Mouse (Mus musculus) cerebellum, adult 9-11 months (tissue): Measurements from ENCODE around the gene Adam21.
A peak's percentile ranks its signal among the peaks of the same experiment; 100 is the strongest.
"Not testable (repeated sequence)": the region's sequence is repeated elsewhere in the genome, so short reads cannot be mapped to it uniquely, and the experiment has no call there.

Source experiments
- DNase-seq: peaks from one replicate; pipeline ENCODE4 v3.0.0; 2022

Adam21 gene

GRCm38 (mm10) chr12:81568374-81568773, at the start of gene Adam21:
Gene Adam21, minus strand, starts transcription at chr12:81568474.
- no peak for DNase-seq

- DNase-seq: no peak
These were observed 48.7 kb upstream of the Adam21 start for GRCm38 (mm10) chr12:81616980-81617379.

GRCm38 (mm10) chr12:81615807-81616206, 47.5 kb upstream of the Adam21 start:
- DNase-seq: no peak

GRCm38 (mm10) chr12:81609445-81609844, 41.2 kb upstream of the Adam21 start:
- DNase-seq: no peak

- DNase-seq: no peak
These were observed 36.9 kb upstream of the Adam21 start for GRCm38 (mm10) chr12:81604995-81605784.

- no peak for DNase-seq
These were observed 28.4 kb upstream of the Adam21 start for GRCm38 (mm10) chr12:81596547-81597262.

- DNase-seq: peak; percentile 96
These were observed 26.8 kb upstream of the Adam21 start, which contains the start of gene Med6 for GRCm38 (mm10) chr12:81594902-81595671. Gene Med6, minus strand, starts transcription at chr12:81595008.

- DNase-seq: no peak
These were observed 343 bp downstream of the Adam21 start for GRCm38 (mm10) chr12:81567931-81568330.

GRCm38 (mm10) chr12:81564173-81564572, 4.1 kb downstream of the Adam21 start:
- no peak for DNase-seq

- no peak for DNase-seq
These were observed 19.0 kb downstream of the Adam21 start for GRCm38 (mm10) chr12:81549286-81549685.

- no peak for DNase-seq
These were observed 21.1 kb downstream of the Adam21 start for GRCm38 (mm10) chr12:81547163-81547562.

GRCm38 (mm10) chr12:81533029-81533419, 35.2 kb downstream of the Adam21 start:
- DNase-seq: no peak

GRCm38 (mm10) chr12:81532316-81533028, 35.8 kb downstream of the Adam21 start, which contains the start of the genes Gm20498 and Synj2bp:
Gene Gm20498, minus strand, starts transcription at chr12:81532905.
Gene Synj2bp, minus strand, starts transcription at chr12:81532911.
- DNase-seq: peak; percentile 87

- DNase-seq: not testable (repeated sequence)
These were observed 37.7 kb downstream of the Adam21 start for GRCm38 (mm10) chr12:81530587-81530986.
